Mouse (Mus musculus): ENCODE measurements around the gene Gm49333. TPM values are rescaled to one million over a fixed set of nuclear protein-coding genes. Genes with fewer than 3 reads are reported as not detected.
"Not testable (repeated sequence)": the region's sequence is repeated elsewhere in the genome, so short reads cannot be mapped to it uniquely, and the experiment has no call there.

Gm49333 gene
- polyA plus RNA-seq, 1 experiment from 2014 or later: not detected

- peak within 1 kb of the TSS; percentile 73 for H3K4me2 ChIP-seq (ENCODE audit: low read length)
- peak within 1 kb of the TSS; percentile 86 for H3K9ac ChIP-seq (ENCODE audit: low read depth, low read length)
- peaks cover 19% of the 10 kb centered on the region for H3K4me1 ChIP-seq (ENCODE audit: control insufficient read depth, insufficient read depth, low read length)
- H3K9me3 ChIP-seq (replicated peaks; ENCODE audit: control insufficient read depth, low read length, poor library complexity, severe bottlenecking): no peaks in the 10 kb centered on the region
- peaks cover 12% of the 10 kb centered on the region for H3K36me3 ChIP-seq (ENCODE audit: control insufficient read depth, insufficient read depth, low read length)
- ATAC-seq: peak; percentile 97
- H3K27ac ChIP-seq (ENCODE audit: low read length): peak within 1 kb of the TSS; percentile 85
- H3K4me3 ChIP-seq (ENCODE audit: low read depth, low read length): peak within 1 kb of the TSS; percentile 73
- no peaks in the 10 kb centered on the region for H3K27me3 ChIP-seq (ENCODE audit: control insufficient read depth, insufficient read depth, low read depth, low read length)
- WGBS: 2% methylated on average over 46 of the region's 46 CpGs
These were observed 39.9 kb downstream of the Gm49333 start, which contains the start of gene Psmd2 for GRCm38 (mm10) chr16:20651076-20651946. TSS of gene Psmd2 (plus strand) at chr16:20651652.

GRCm38 (mm10) chr16:20651947-20652310, 40.5 kb downstream of the Gm49333 start:
- 10% methylated on average over 12 of the region's 12 CpGs for WGBS
- H3K27ac ChIP-seq (ENCODE audit: low read length): peak overlapping the region; percentile 70
- H3K4me3 ChIP-seq (ENCODE audit: low read depth, low read length): peak overlapping the region; percentile 73
- no peak for ATAC-seq
- H3K4me2 ChIP-seq (ENCODE audit: low read length): peak overlapping the region; percentile 73
- no peaks in the 10 kb centered on the region for H3K9me3 ChIP-seq (replicated peaks; ENCODE audit: control insufficient read depth, low read length, poor library complexity, severe bottlenecking)
- H3K36me3 ChIP-seq (ENCODE audit: control insufficient read depth, insufficient read depth, low read length): peaks cover 17% of the 10 kb centered on the region
- H3K27me3 ChIP-seq (ENCODE audit: control insufficient read depth, insufficient read depth, low read depth, low read length): no peaks in the 10 kb centered on the region
- peaks cover 19% of the 10 kb centered on the region for H3K4me1 ChIP-seq (ENCODE audit: control insufficient read depth, insufficient read depth, low read length)
- peak overlapping the region; percentile 86 for H3K9ac ChIP-seq (ENCODE audit: low read depth, low read length)

DNA sequence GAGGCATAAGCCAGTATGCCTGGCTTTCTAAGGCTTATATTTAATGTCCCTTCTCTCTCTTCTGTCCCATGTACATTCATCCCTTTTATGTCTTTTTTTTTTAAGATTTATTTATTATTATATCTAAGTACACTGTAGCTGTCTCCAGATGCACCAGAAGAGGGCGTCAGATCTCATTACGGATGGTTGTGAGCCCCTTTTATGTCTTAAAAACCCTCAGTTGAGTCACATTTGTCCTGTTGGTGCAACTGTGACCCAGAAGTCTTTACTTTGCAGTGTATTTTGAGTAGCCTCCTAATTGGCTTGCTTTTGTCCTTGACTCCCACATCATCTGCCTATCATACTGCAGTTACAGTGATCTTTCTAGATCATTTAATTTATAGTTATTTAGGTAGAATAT, 41.9 kb downstream of the Gm49333 start:
- Histone ChIP-seq H3K4me2 (ENCODE audit: low read length) (no peak overlapping the region; the same call in 1 of the 2 replicates), H3K4me1 (ENCODE audit: control insufficient read depth, insufficient read depth, low read length) (peaks cover 19% of the 10 kb centered on the region), H3K27ac (ENCODE audit: low read length) (no peak overlapping the region), H3K27me3 (ENCODE audit: control insufficient read depth, insufficient read depth, low read depth, low read length) (no peaks in the 10 kb centered on the region), H3K9me3 (replicated peaks; ENCODE audit: control insufficient read depth, low read length, poor library complexity, severe bottlenecking) (no peaks in the 10 kb centered on the region), H3K4me3 (ENCODE audit: low read depth, low read length) (no peak overlapping the region), H3K9ac (ENCODE audit: low read depth, low read length) (no peak overlapping the region), H3K36me3 (ENCODE audit: control insufficient read depth, insufficient read depth, low read length) (peaks cover 29% of the 10 kb centered on the region)
- no peak for ATAC-seq
- WGBS: 59% methylated on average over 2 of the region's 2 CpGs

DNA sequence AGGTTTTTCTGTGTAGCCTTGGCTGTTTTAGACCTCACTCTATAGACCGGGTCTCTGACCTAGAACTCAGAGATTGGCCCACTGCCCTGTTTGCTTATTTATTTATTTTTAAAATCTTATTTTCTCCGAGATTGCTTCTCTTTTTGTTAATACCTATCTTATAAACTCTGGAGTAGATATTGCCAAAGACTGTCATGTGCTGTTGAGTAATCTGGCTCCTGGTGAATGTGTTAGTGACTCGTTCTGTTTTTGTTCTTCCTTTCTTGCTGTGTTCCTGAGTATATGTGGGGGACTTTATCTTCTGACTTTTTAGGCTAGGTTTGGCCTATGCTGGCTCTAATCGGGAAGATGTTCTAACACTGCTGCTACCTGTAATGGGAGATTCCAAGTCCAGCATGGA, 46.3 kb downstream of the Gm49333 start:
- Histone ChIP-seq H3K9ac (ENCODE audit: low read depth, low read length) (no peak overlapping the region), H3K9me3 (replicated peaks; ENCODE audit: control insufficient read depth, low read length, poor library complexity, severe bottlenecking) (no peaks in the 10 kb centered on the region), H3K4me2 (ENCODE audit: low read length) (no peak overlapping the region), H3K36me3 (ENCODE audit: control insufficient read depth, insufficient read depth, low read length) (peaks cover 55% of the 10 kb centered on the region), H3K4me3 (ENCODE audit: low read depth, low read length) (no peak overlapping the region), H3K27me3 (ENCODE audit: control insufficient read depth, insufficient read depth, low read depth, low read length) (no peaks in the 10 kb centered on the region), H3K27ac (ENCODE audit: low read length) (no peak overlapping the region), H3K4me1 (ENCODE audit: control insufficient read depth, insufficient read depth, low read length) (peaks cover 9% of the 10 kb centered on the region)
- ATAC-seq: no peak
- WGBS: 94% methylated on average over 4 of the region's 4 CpGs

DNA sequence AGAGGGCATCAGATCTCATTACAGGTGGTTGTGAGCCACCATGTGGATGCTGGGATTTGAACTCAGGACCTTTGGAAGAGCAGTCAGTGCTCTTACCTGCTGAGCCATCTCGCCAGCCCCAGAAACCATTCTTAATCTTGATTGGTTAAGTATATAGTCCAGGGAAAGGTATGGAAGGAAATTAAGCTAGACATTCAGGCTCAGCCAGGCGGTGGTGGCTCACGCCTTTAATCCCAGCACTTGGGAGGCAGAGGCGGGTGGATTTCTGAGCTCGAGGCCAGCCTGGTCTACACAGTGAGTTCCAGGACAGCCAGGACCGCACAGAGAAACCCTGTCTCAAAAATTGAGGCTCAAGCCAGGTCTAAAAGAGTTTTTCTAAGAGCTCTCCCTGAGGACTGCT, 56.6 kb downstream of the Gm49333 start, which contains the start of gene Eif4g1:
Gene Eif4g1 (plus strand): TSS at position 301 of the 400 bp plus-strand sequence.
- not testable (repeated sequence) for H3K27ac ChIP-seq (ENCODE audit: low read length); H3K4me3 ChIP-seq (ENCODE audit: low read depth, low read length); H3K36me3 ChIP-seq (ENCODE audit: control insufficient read depth, insufficient read depth, low read length); H3K4me2 ChIP-seq (ENCODE audit: low read length); H3K4me1 ChIP-seq (ENCODE audit: control insufficient read depth, insufficient read depth, low read length); ATAC-seq; H3K27me3 ChIP-seq (ENCODE audit: control insufficient read depth, insufficient read depth, low read depth, low read length); H3K9ac ChIP-seq (ENCODE audit: low read depth, low read length); H3K9me3 ChIP-seq (replicated peaks; ENCODE audit: control insufficient read depth, low read length, poor library complexity, severe bottlenecking)
- 96% methylated on average over 5 of the region's 6 CpGs for WGBS

GRCm38 (mm10) chr16:20670291-20670690, 58.9 kb downstream of the Gm49333 start:
- no peaks in the 10 kb centered on the region for H3K27me3 ChIP-seq (ENCODE audit: control insufficient read depth, insufficient read depth, low read depth, low read length)
- H3K4me3 ChIP-seq (ENCODE audit: low read depth, low read length): no peak overlapping the region
- H3K9me3 ChIP-seq (replicated peaks; ENCODE audit: control insufficient read depth, low read length, poor library complexity, severe bottlenecking): no peaks in the 10 kb centered on the region
- ATAC-seq: no peak
- no peak overlapping the region for H3K27ac ChIP-seq (ENCODE audit: low read length)
- H3K4me1 ChIP-seq (ENCODE audit: control insufficient read depth, insufficient read depth, low read length): peaks cover 19% of the 10 kb centered on the region
- peaks cover 1% of the 10 kb centered on the region; the same call in 1 of the 2 replicates for H3K36me3 ChIP-seq (ENCODE audit: control insufficient read depth, insufficient read depth, low read length)
- WGBS: 92% methylated on average over 3 of the region's 3 CpGs
- H3K9ac ChIP-seq (ENCODE audit: low read depth, low read length): no peak overlapping the region
- no peak overlapping the region for H3K4me2 ChIP-seq (ENCODE audit: low read length)

DNA sequence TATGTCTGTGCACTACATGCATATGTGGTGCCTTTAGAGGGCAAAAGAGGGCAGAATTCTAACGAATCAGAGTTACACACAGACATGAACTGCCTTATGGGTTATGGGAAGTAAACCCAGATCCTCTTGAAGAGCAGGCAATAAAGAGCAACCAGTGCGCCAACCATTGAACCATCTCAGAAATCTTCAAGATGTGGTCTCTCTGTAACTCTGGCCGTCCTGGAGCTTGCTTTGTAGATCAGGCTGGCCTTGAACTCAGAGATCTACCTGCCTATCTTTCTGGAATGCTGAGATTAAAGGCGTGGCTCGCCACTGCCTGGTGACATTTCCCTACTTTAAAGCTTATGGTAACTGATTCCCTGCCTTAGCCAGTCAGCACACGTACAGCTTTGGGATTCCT, 60.5 kb downstream of the Gm49333 start:
- Histone ChIP-seq H3K4me1 (ENCODE audit: control insufficient read depth, insufficient read depth, low read length) (peaks cover 19% of the 10 kb centered on the region), H3K36me3 (ENCODE audit: control insufficient read depth, insufficient read depth, low read length) (peaks cover 12% of the 10 kb centered on the region), H3K27ac (ENCODE audit: low read length) (no peak overlapping the region), H3K4me2 (ENCODE audit: low read length) (peak overlapping the region; percentile 70), H3K9me3 (replicated peaks; ENCODE audit: control insufficient read depth, low read length, poor library complexity, severe bottlenecking) (no peaks in the 10 kb centered on the region), H3K9ac (ENCODE audit: low read depth, low read length) (no peak overlapping the region), H3K4me3 (ENCODE audit: low read depth, low read length) (peak overlapping the region; percentile 97), H3K27me3 (ENCODE audit: control insufficient read depth, insufficient read depth, low read depth, low read length) (no peaks in the 10 kb centered on the region)
- ATAC-seq: peak; percentile 22; the same call in 1 of the 2 replicates
- 26% methylated on average over 6 of the region's 6 CpGs for WGBS

GRCm38 (mm10) chr16:20672500-20672902, 61.1 kb downstream of the Gm49333 start:
- Histone ChIP-seq H3K9me3 (replicated peaks; ENCODE audit: control insufficient read depth, low read length, poor library complexity, severe bottlenecking) (no peaks in the 10 kb centered on the region), H3K9ac (ENCODE audit: low read depth, low read length) (peak overlapping the region; percentile 98), H3K27ac (ENCODE audit: low read length) (peak overlapping the region; percentile 88), H3K4me2 (ENCODE audit: low read length) (peak overlapping the region; percentile 80), H3K4me3 (ENCODE audit: low read depth, low read length) (peak overlapping the region; percentile 97), H3K36me3 (ENCODE audit: control insufficient read depth, insufficient read depth, low read length) (peaks cover 17% of the 10 kb centered on the region), H3K4me1 (ENCODE audit: control insufficient read depth, insufficient read depth, low read length) (peaks cover 19% of the 10 kb centered on the region), H3K27me3 (ENCODE audit: control insufficient read depth, insufficient read depth, low read depth, low read length) (no peaks in the 10 kb centered on the region)
- WGBS: under 1% methylated on average over 36 of the region's 38 CpGs
- ATAC-seq: peak; percentile 97
